Mouse (Mus musculus): ENCODE measurements around the gene Cope. TPM values are rescaled to one million over a fixed set of nuclear protein-coding genes. Genes with fewer than 3 reads are reported as not detected.
A peak's percentile ranks its signal among the peaks of the same experiment; 100 is the strongest.

The Cope gene
- 266 and 297 TPM in 2 replicates for polyA plus RNA-seq (2015; fragmentation: Nextera tagmentation; extraction: Ambion mirVana)

DNA sequence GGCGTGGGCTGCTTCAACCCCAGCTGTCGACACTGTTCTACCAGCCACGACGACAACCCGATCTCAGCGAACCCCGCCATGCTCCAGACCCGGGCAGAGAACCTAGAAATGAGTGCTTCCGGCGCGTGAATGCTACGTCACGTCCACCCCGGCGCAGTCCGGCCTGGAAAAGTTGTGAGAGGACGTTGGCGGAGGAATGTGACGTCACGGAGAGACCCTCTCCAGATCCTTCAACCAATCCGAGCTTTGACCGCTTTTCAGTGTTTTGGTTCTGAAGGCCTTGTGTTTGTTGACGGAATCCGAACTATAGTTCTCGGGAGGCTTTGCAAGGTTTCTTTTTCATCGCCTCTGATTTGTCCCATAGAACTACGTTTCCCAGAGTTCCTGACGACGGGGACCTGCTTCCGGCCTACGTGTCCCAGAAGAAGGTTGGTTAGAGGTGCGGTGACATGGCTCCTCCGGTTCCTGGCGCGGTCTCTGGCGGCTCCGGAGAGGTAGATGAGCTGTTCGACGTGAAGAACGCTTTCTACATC, at the start of gene Cope, which contains the start of gene Ddx49:
TSS of gene Cope (plus strand) at position 161 of the 533 bp plus-strand sequence.
TSS of gene Ddx49 (minus strand) at position 132 of the 533 bp plus-strand sequence.
- ATAC-seq (peak; percentile 95), DNase-seq (ENCODE audit: low spot score) (peak; percentile 95)
- Histone ChIP-seq H3K27ac (ENCODE audit: low read length) (peak within 1 kb of the TSS; percentile 77), H3K4me3 (ENCODE audit: low read depth, low read length) (peak within 1 kb of the TSS; percentile 89), H3K4me2 (replicated peaks; ENCODE audit: low read depth, low read length) (peak within 1 kb of the TSS; percentile 83), H3K27me3 (replicated peaks; ENCODE audit: insufficient read depth, low read length) (no peaks in the 10 kb centered on the region), H3K9ac (replicated peaks; ENCODE audit: low read depth) (peak within 1 kb of the TSS; percentile 77), H3K9me3 (ENCODE audit: low read length) (no peaks in the 10 kb centered on the region), H3K4me1 (ENCODE audit: insufficient read depth, low read depth, low read length) (peaks cover 10% of the 10 kb centered on the region; the same call in 1 of the 2 replicates), H3K36me3 (ENCODE audit: insufficient read depth, low read length) (peaks cover 24% of the 10 kb centered on the region)
- TF ChIP-seq CTCF (IDR thresholded peaks at IDR 0.05) (no peak), EP300 (IDR thresholded peaks at IDR 0.05) (0 out of 2 replicates have a peak, but pooled peaks have one; percentile 8)
- under 1% methylated on average over 40 of the region's 40 CpGs for WGBS

DNA sequence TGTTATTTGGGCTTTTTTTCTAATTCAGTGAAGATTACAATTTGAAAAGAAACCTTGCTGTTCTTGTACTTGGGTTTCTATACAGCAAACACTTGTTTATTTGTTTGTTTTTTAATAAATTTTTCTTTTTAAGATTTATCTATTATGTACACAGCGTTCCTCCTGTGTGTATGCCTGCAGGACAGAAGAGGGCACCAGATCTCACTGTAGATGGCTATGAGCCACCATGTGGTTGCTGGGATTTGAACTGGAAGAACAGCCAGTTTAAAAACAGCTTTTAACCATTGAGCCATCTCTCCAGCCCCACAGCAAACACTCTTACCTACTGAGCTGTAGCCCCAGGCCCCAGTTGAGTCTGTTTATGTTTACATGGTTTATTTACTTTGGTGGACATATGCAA, 47.7 kb upstream of the Cope start:
- Histone ChIP-seq H3K9ac (replicated peaks; ENCODE audit: low read depth) (no peak overlapping the region), H3K36me3 (ENCODE audit: insufficient read depth, low read length) (peaks cover 56% of the 10 kb centered on the region), H3K27me3 (replicated peaks; ENCODE audit: insufficient read depth, low read length) (no peaks in the 10 kb centered on the region), H3K4me3 (ENCODE audit: low read depth, low read length) (no peak overlapping the region), H3K9me3 (ENCODE audit: low read length) (no peaks in the 10 kb centered on the region), H3K27ac (ENCODE audit: low read length) (no peak overlapping the region), H3K4me2 (replicated peaks; ENCODE audit: low read depth, low read length) (no peak overlapping the region), H3K4me1 (ENCODE audit: insufficient read depth, low read depth, low read length) (no peaks in the 10 kb centered on the region)
- 71% methylated on average over 1 of the region's 1 CpGs for WGBS
- ATAC-seq (no peak), DNase-seq (ENCODE audit: low spot score) (no peak)
- TF ChIP-seq CTCF (IDR thresholded peaks at IDR 0.05) = peak; percentile 50
- TF ChIP-seq EP300 (IDR thresholded peaks at IDR 0.05) = no peak

DNA sequence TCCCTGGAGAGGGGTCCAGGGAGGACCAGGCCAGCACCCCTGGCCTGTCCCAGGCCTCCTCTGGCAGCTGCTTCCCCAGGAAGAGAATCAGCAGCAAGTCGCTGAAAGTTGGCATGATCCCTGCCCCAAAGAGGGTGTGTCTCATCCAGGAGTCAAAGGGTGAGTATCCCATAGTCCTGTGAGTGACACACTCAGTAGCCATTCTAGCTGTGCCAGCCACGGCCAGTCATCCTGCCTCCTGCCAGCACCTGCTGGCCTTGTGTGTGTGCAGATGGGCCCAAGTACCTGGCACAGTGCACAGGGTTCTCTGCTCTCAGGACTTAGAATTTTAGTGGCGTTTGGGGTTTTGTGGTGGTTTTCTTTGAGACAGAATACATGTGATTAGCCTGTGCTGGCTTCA, 44.9 kb upstream of the Cope start:
- Histone ChIP-seq H3K9ac (replicated peaks; ENCODE audit: low read depth) (no peak overlapping the region), H3K27me3 (replicated peaks; ENCODE audit: insufficient read depth, low read length) (no peaks in the 10 kb centered on the region), H3K4me2 (replicated peaks; ENCODE audit: low read depth, low read length) (no peak overlapping the region), H3K27ac (ENCODE audit: low read length) (no peak overlapping the region), H3K4me1 (ENCODE audit: insufficient read depth, low read depth, low read length) (no peaks in the 10 kb centered on the region), H3K9me3 (ENCODE audit: low read length) (no peaks in the 10 kb centered on the region), H3K36me3 (ENCODE audit: insufficient read depth, low read length) (peaks cover 51% of the 10 kb centered on the region), H3K4me3 (ENCODE audit: low read depth, low read length) (no peak overlapping the region)
- WGBS = 88% methylated on average over 3 of the region's 3 CpGs
- DNase-seq (ENCODE audit: low spot score) (no peak), ATAC-seq (no peak)
- TF ChIP-seq CTCF (IDR thresholded peaks at IDR 0.05) = no peak

DNA sequence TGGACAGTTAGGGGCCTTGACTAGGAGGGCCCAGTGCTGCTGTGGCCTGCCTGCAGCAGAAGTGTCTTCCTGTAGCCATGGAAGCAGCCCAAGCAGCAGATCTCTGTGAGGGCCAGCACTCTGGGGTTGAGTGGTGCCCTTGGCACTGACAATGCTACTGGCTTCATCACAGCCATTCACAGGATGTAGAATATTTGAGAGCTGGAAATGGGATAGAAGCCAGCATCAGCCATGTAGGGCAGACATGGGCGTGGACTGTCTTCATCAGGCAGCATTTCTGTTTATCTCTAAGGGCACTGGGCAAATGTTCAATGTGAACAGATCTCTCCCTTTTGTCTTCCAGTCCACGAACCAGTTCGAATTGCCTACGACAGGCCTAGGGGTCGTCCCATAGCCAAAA, 43.7 kb upstream of the Cope start:
- no peaks in the 10 kb centered on the region for H3K27me3 ChIP-seq (replicated peaks; ENCODE audit: insufficient read depth, low read length)
- ATAC-seq = peak; percentile 81
- H3K36me3 ChIP-seq (ENCODE audit: insufficient read depth, low read length) = peaks cover 46% of the 10 kb centered on the region
- WGBS = 62% methylated on average over 5 of the region's 5 CpGs
- H3K27ac ChIP-seq (ENCODE audit: low read length) = no peak overlapping the region
- H3K4me2 ChIP-seq (replicated peaks; ENCODE audit: low read depth, low read length) = no peak overlapping the region
- H3K4me1 ChIP-seq (ENCODE audit: insufficient read depth, low read depth, low read length) = no peaks in the 10 kb centered on the region
- H3K9ac ChIP-seq (replicated peaks; ENCODE audit: low read depth) = no peak overlapping the region
- no peak overlapping the region for H3K4me3 ChIP-seq (ENCODE audit: low read depth, low read length)
- H3K9me3 ChIP-seq (ENCODE audit: low read length) = no peaks in the 10 kb centered on the region
- peak; percentile 52 for DNase-seq (ENCODE audit: low spot score)
- TF ChIP-seq CTCF (IDR thresholded peaks at IDR 0.05) (no peak), EP300 (IDR thresholded peaks at IDR 0.05) (no peak)

DNA sequence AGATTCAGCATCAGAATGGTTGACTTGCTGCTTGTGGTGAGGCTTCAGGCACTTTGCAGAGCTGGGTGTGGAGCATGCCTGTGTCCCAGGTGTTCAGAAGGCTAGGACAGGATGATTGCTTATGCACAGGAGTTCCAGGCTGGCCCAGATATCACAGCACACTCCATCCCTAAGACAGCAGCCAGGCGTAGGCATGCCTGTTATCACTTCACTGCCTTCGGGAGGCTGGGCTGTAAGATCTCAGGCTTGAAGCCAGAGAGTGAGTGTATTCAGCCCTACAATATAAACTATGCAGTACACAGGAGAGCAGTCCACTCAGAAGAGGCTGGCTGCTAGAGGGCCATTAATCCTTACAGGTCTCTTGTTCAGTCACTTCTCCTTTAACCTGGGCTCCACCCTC, 43.3 kb upstream of the Cope start:
- H3K27ac ChIP-seq (ENCODE audit: low read length) = no peak overlapping the region
- DNase-seq (ENCODE audit: low spot score) = no peak
- 43% methylated on average over 2 of the region's 2 CpGs for WGBS

DNA sequence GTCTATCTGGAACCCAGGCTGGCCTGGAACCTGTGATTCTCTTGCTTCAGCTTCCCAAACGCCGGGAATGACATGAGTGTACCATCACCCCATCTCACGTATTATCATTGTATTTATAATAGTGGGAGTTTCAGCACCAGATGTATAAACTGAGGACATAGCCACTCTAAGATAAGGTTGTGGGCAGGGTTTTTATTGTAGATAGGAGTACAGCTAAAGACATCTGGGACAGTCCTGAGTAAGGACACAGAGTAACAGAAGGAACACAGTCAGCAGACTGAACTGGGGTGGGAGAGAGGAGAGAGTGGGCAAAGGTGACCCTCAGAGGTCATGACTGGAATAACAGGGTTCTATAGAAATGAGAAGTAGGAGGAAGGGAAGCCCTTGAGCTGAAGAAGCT, 34.6 kb upstream of the Cope start:
- H3K36me3 ChIP-seq (ENCODE audit: insufficient read depth, low read length) = peaks cover 6% of the 10 kb centered on the region; the same call in 1 of the 2 replicates
- no peak overlapping the region for H3K27ac ChIP-seq (ENCODE audit: low read length)
- TF ChIP-seq EP300 (IDR thresholded peaks at IDR 0.05) (no peak), CTCF (IDR thresholded peaks at IDR 0.05) (no peak)
- DNase-seq (ENCODE audit: low spot score) (no peak), ATAC-seq (no peak)
- H3K4me1 ChIP-seq (ENCODE audit: insufficient read depth, low read depth, low read length) = no peaks in the 10 kb centered on the region
- no peak overlapping the region for H3K4me3 ChIP-seq (ENCODE audit: low read depth, low read length)
- H3K27me3 ChIP-seq (replicated peaks; ENCODE audit: insufficient read depth, low read length) = no peaks in the 10 kb centered on the region
- WGBS = 64% methylated on average over 3 of the region's 3 CpGs
- H3K9me3 ChIP-seq (ENCODE audit: low read length) = no peaks in the 10 kb centered on the region
- H3K9ac ChIP-seq (replicated peaks; ENCODE audit: low read depth) = no peak overlapping the region
- H3K4me2 ChIP-seq (replicated peaks; ENCODE audit: low read depth, low read length) = no peak overlapping the region

More for the DNA sequence above, 43.3 kb upstream of the Cope start:
- Histone ChIP-seq H3K4me1 (ENCODE audit: insufficient read depth, low read depth, low read length) (no peaks in the 10 kb centered on the region), H3K4me3 (ENCODE audit: low read depth, low read length) (no peak overlapping the region), H3K9ac (replicated peaks; ENCODE audit: low read depth) (no peak overlapping the region), H3K4me2 (replicated peaks; ENCODE audit: low read depth, low read length) (no peak overlapping the region), H3K36me3 (ENCODE audit: insufficient read depth, low read length) (peaks cover 42% of the 10 kb centered on the region), H3K27me3 (replicated peaks; ENCODE audit: insufficient read depth, low read length) (no peaks in the 10 kb centered on the region), H3K9me3 (ENCODE audit: low read length) (no peaks in the 10 kb centered on the region)
- no peak for TF ChIP-seq EP300 (IDR thresholded peaks at IDR 0.05)
- TF ChIP-seq CTCF (IDR thresholded peaks at IDR 0.05) = no peak
- 0 out of 2 replicates have a peak, but pooled peaks have one; percentile 22 for ATAC-seq
